Mouse (Mus musculus) layer of hippocampus, postnatal 36 days (tissue): ENCODE measurements around the gene Aifm3. TPM values are rescaled to one million over a fixed set of nuclear protein-coding genes. Genes with fewer than 3 reads are reported as not detected.
"Not testable (repeated sequence)": the region's sequence is repeated elsewhere in the genome, so short reads cannot be mapped to it uniquely, and the experiment has no call there.

Experiments
- DNase-seq, 2 experiments: peaks; one replicate each; pipeline ENCODE4 v3.0.0; 2022
- total RNA-seq, 2 experiments: library from RNA; stranded (reverse); gene quantifications; 2 replicates each; pipeline ENCODE4 v1.2.3; 2021

Gene Aifm3
- total RNA-seq, 2 experiments from 2014 or later: 99.3 to 111 TPM

DNA sequence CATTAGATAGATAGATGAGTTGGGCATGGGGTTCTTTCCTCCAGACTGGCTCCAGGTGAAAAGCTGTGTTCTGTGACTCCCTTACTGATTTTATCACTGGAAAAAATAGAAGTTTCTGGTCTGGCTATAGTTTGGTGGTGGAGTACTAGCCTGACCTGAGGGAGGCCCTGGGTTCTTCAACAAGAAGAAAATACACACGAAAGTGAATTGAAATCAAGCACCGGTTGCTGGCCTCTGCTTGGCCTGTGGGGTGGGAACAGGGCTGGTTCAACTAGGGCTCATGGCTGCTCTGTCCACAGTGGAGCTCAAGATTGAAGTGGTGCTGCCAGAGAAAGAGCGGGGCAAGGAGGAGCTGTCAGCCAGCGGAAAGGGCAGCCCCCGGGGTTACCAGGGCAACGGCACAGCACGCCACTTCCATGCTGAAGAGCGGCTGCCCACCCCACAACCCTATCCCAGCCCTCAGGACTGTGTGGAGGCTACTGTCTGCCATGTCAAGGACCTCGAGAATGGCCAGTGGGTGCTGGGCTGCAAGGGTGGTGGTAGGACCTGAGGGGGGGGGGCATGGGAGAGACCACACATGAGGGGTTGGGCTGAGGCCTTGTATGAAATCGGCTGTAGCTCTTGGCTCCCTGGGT is 10.0 kb downstream of the Aifm3 start:
- no peak for DNase-seq

DNA sequence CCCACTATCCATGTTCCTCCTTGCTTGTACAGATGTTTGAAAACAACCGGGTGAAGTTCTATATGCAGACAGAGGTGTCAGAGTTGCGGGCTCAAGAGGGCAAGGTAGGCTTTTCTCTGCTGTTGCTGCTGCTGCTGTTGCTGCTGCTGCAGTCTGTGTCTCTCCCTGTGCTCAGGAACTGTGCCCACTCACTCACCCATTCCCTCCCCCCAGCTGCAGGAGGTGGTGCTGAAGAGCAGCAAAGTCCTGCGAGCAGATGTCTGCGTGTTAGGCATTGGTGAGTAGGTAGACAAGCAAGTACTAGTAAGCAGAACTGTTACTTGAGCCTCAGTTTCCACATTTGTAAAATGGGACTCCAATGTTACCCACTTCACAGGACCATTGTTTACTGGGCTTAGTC is 13.3 kb downstream of the Aifm3 start:
- DNase-seq: no peak

DNA sequence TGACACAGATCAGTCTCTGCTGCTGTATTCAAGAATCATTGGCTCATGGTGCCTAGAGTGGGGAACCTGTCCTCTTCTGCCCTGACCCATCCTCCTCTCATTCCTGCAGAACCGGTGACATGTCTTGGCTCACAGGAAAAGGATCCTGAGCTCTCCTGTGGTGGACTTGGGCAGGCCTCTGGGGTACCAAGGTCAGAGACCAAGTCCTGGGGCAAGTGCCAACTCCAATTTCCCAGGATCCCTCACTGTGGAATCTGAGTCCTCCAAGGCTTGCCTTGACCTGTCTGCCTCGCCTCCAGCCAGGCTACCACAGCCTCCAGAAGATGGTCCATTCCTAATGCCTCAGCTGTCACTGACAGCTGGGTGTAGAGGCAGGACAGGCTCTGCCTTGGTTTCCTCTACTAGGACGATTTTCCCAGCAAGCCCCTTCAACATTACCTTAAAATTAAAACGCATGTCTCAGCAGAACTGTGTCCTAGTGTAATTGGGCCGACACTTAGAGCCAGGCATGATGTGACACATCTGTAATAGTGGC is 17.7 kb downstream of the Aifm3 start:
- DNase-seq: no peak

DNA sequence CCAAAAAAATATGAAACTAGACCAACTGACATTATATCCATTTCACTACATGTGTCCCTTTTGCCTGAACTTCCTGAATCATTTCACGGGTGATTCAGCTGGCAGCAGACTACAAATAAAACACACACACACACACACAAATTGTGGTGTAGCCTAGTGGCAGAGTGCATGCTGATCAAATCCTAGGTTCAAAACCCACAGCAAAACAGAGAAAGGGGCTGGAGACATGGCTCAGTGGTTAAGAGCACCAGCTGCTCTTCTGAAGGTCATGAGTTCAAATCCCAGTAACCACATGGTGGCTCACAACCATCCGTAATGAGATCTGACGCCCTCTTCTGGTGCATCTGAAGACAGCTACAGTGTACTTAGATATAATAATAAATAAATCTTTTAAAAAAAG is 18.6 kb downstream of the Aifm3 start:
- not testable (repeated sequence) for DNase-seq

DNA sequence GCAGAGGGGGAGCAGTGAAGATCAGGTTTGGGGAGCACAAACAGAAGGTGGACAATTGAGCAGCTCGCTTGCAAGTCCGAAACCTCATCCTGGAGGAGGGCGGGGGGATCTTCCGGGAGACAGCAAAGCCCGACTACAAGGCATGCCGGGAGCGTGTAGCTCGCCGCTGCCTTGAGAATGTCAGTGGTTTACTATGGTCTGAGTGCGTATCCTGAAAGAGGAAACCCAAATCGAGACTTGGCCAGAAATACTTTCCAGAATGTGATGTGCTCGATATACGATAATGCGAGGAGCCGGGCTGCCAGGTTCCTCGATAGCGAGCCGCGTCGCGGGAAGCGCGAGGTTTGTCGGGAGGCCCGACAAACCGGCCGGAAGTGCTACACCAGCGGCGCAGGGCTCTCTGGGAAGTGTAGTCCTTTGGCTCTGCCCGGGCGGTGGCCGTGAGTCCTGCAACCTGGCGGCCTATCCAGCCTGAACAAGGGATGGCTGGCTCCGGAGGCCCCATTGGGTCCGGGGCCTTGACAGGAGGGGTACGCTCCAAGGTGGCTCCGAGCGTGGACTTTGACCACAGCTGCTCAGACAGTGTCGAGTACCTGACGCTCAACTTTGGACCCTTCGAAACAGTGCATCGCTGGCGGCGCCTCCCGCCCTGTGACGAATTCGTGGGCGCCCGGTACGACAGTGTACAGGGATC is 19.3 kb downstream of the Aifm3 start, which contains the start of gene Lztr1:
Gene Lztr1, plus strand, starts transcription at position 143 of the 694 bp plus-strand sequence.
- peak; percentile 91 to 93 for DNase-seq

- DNase-seq: no peak
Measured at GRCm38 (mm10) chr16:17509240-17509597, 19.8 kb downstream of the Aifm3 start.

- DNase-seq: no peak
Measured at GRCm38 (mm10) chr16:17510143-17510542, 20.7 kb downstream of the Aifm3 start.

GRCm38 (mm10) chr16:17510686-17511085 is 21.3 kb downstream of the Aifm3 start:
- no peak for DNase-seq

GRCm38 (mm10) chr16:17511431-17511830 is 22.0 kb downstream of the Aifm3 start:
- DNase-seq: no peak

GRCm38 (mm10) chr16:17518910-17519309 is 29.5 kb downstream of the Aifm3 start:
- DNase-seq: no peak

GRCm38 (mm10) chr16:17524156-17524555 is 34.7 kb downstream of the Aifm3 start:
- DNase-seq: no peak

- DNase-seq: no peak
Measured at GRCm38 (mm10) chr16:17525524-17525923, 36.1 kb downstream of the Aifm3 start.

DNA sequence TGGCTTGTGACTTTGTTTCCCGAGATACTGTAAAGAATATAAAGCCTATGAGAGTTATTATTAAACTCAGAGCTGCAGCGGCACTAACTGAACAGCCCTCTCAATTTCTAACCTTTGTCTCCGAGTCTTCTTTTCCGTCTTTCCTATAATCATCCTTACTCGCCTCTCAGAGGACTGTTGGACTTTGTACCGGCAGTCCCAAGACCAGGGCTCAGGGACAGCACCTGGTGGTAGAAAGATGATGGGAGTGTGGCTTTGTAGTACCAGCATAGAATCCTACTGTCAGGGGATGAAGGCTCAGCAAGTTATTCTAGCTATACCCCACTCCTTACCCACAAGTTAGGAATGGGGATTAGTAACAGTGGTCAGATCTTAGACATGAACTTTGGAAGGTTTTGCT is 36.8 kb downstream of the Aifm3 start:
- DNase-seq: no peak

GRCm38 (mm10) chr16:17527606-17528005 is 38.2 kb downstream of the Aifm3 start:
- DNase-seq: no peak

- no peak for DNase-seq
Measured at GRCm38 (mm10) chr16:17528276-17528675, 38.9 kb downstream of the Aifm3 start.

- no peak for DNase-seq
Measured at GRCm38 (mm10) chr16:17529981-17530586, 40.7 kb downstream of the Aifm3 start.

GRCm38 (mm10) chr16:17530640-17531288 is 41.4 kb downstream of the Aifm3 start, which contains the start of gene Thap7:
TSS of gene Thap7 (minus strand) at chr16:17531136.
- peak; percentile 95 to 96 for DNase-seq

- no peak for DNase-seq
Measured at GRCm38 (mm10) chr16:17532271-17532670, 42.9 kb downstream of the Aifm3 start.

DNA sequence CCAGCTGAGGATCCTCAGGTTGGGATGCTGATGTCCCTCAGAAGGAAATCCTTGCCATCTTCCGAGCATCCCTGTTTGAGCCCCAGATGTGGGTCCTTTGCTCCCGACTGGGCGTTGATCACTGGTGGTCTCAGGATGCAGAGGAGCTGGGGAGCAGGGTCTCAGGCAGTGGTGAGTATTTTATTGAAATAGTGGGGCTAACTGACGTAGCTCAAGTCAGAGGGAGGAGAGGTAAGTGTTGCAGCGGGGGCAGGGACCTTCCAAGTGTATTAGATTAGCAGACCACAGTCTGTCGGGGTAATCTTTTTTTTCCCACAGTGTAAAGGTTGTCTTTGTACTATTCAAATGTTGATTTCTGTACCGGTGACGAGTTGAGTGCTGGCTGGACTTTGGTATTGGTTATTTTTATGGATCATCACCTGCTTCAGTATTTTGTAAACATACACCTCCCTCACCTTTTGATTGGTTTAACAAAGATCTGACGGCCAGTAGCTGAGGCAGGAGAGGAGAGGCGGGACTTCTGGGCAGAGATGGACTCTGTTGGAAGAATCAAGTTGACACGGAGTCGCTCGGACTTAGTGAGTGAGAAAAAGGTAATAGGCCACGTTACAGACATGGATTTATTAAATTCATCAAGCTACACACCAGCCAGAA is 43.4 kb downstream of the Aifm3 start:
- DNase-seq: no peak

GRCm38 (mm10) chr16:17536584-17536983 is 47.2 kb downstream of the Aifm3 start:
- DNase-seq: no peak

GRCm38 (mm10) chr16:17542632-17543031 is 53.2 kb downstream of the Aifm3 start:
- no peak for DNase-seq

GRCm38 (mm10) chr16:17552837-17553236 is 63.4 kb downstream of the Aifm3 start:
- DNase-seq: no peak
